Mouse (Mus musculus) MEL (cell line): ENCODE results near the gene Prpf38b.

Experiments
- CTCF ChIP-seq, 3 experiments: IDR thresholded peaks in 2 of 3; conservative IDR thresholded peaks in 1 of 3; 2 replicates each; pipeline ENCODE4 v1.5.1; 2011 to 2012; ENCODE audit warnings: low read length in 3 of 3, low read depth in 2 of 3, mild to moderate bottlenecking in 2 of 3, improper control_type of control experiment in 1 of 3, inconsistent platforms in 1 of 3, mixed read lengths in 1 of 3, moderate library complexity in 1 of 3; ENCODE audit not compliant: control insufficient read depth in 1 of 3, insufficient read depth in 1 of 3, poor library complexity in 1 of 3, severe bottlenecking in 1 of 3
- GATA1 ChIP-seq: IDR thresholded peaks from 2 replicates; pipeline ENCODE4 v1.6.1; 2011; ENCODE audit warnings: low read depth, low read length, improper control_type of control experiment
- KAT2A ChIP-seq: conservative IDR thresholded peaks from 2 replicates; pipeline ENCODE4 v1.6.1; 2012; ENCODE audit warnings: low read depth, low read length, improper control_type of control experiment, inconsistent platforms
- MAX ChIP-seq: IDR thresholded peaks from 2 replicates; pipeline ENCODE4 v1.6.1; 2011; ENCODE audit warnings: low read length, improper control_type of control experiment
- MXI1 ChIP-seq: IDR thresholded peaks from 2 replicates; pipeline ENCODE4 v1.6.1; 2011; ENCODE audit warnings: mild to moderate bottlenecking, low read depth, low read length, improper control_type of control experiment
- POLR2A ChIP-seq, 2 experiments: IDR thresholded peaks; 2 replicates each; pipeline ENCODE4 v1.6.1; 2011 to 2012; ENCODE audit warnings: low read length in 2 of 2, mild to moderate bottlenecking in 2 of 2, control low read depth in 1 of 2, improper control_type of control experiment in 1 of 2, low read depth in 1 of 2, moderate library complexity in 1 of 2; ENCODE audit not compliant: control insufficient read depth in 1 of 2, insufficient read depth in 1 of 2, poor library complexity in 1 of 2
- TCF12 ChIP-seq: IDR thresholded peaks from 2 replicates; pipeline ENCODE4 v1.6.1; 2014; ENCODE audit warnings: low read depth, mild to moderate bottlenecking, inconsistent platforms, low read length, improper control_type of control experiment, moderate library complexity

DNA sequence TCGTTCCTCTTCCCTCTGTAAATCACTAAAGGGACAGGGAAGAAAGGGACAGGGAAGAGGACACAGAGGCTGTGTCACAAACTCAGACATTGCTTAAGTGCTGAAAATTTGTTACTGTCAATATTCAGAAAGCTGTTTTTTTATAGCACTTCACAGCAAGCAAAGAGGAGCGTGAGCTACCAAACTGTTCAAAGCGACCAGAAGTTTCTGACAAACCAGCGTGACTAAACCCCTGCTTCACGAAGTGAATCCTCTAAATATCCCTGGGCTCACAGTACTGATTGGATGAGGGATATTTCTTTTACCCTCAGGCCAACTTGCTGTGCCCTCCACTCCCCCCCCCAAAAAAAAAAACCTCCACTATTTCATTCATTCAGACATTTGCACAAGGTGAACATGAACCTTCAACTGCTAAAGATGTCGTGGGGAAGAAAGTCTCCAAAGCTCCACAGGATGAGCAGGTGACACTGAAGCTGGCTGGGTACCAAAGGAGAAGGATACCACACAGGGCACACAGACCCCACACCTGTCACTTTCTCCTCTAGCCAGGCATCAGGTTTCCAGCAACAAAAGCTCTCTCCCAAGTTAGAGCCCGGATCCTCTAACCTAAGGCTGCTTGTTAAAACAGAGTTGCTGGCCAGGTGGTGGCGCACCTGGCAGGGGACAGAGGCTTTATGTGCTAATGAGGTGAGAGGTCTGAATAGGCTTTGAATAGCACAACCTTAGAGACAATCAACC is 55.0 kb downstream of the Prpf38b start:
- TF ChIP-seq POLR2A (IDR thresholded peaks at IDR 0.05; ENCODE audit: control insufficient read depth in 1 of 2, insufficient read depth in 1 of 2, low read depth in 1 of 2, low read length in 2 of 2, poor library complexity in 1 of 2) = no peak
- TF ChIP-seq MXI1 = no peak
- TF ChIP-seq CTCF (IDR thresholded peaks at IDR 0.05 in 2 of 3, conservative IDR thresholded peaks at IDR 0.05 in 1 of 3; ENCODE audit: control insufficient read depth in 1 of 3, insufficient read depth in 1 of 3, low read depth in 2 of 3, low read length in 3 of 3, poor library complexity in 1 of 3, severe bottlenecking in 1 of 3) = peak in 2 of 3 experiments; percentile 32 to 39; a peak in 3 of 6 replicates
- no peak for TF ChIP-seq GATA1
- no peak for TF ChIP-seq KAT2A
- no peak for TF ChIP-seq TCF12
- TF ChIP-seq MAX = no peak
